Mouse (Mus musculus) midbrain, embryonic 16.5 days (tissue): ENCODE results near the gene Fam228b. TPM values are rescaled to one million over a fixed set of nuclear protein-coding genes. Genes with fewer than 3 reads are reported as not detected.

ENCODE experiments used
- ATAC-seq: fragments of 200-750 bp; cut with Nextera tagmentation; 2 replicates; pipeline ENCODE4 v1.8.0; 2017; ENCODE audit warnings: moderate TSS enrichment
- H3K27ac ChIP-seq: fragments of 300-500 bp; sonication (generic); 2 replicates; pipeline ENCODE4 v1.5.1; 2014; ENCODE audit warnings: mild to moderate bottlenecking, low read length, mixed read lengths
- H3K27me3 ChIP-seq: fragments of 300-500 bp; sonication (generic); 2 replicates; pipeline ENCODE4 v1.6.1; 2014; ENCODE audit warnings: low read depth, low read length, mixed read lengths; ENCODE audit not compliant: control insufficient read depth, insufficient read depth
- H3K36me3 ChIP-seq: fragments of 300-500 bp; sonication (generic); 2 replicates; pipeline ENCODE4 v1.6.1; 2014; ENCODE audit warnings: mild to moderate bottlenecking, low read length, moderate library complexity, mixed read lengths; ENCODE audit not compliant: control insufficient read depth, insufficient read depth
- H3K4me1 ChIP-seq: fragments of 300-500 bp; sonication (generic); 2 replicates; pipeline ENCODE4 v1.6.1; 2014; ENCODE audit warnings: mild to moderate bottlenecking, low read length, mixed read lengths; ENCODE audit not compliant: control insufficient read depth, insufficient read depth
- H3K4me2 ChIP-seq: fragments of 300-500 bp; sonication (generic); 2 replicates; pipeline ENCODE4 v1.6.1; 2014; ENCODE audit warnings: mild to moderate bottlenecking, low read length, mixed read lengths
- H3K4me3 ChIP-seq: fragments of 300-500 bp; sonication (generic); 2 replicates; pipeline ENCODE4 v1.5.1; 2014; ENCODE audit warnings: low read depth, mild to moderate bottlenecking, low read length, moderate library complexity, mixed read lengths
- H3K9ac ChIP-seq: fragments of 300-500 bp; sonication (generic); 2 replicates; pipeline ENCODE4 v1.6.1; 2014; ENCODE audit warnings: low read depth, low read length, mixed read lengths
- H3K9me3 ChIP-seq: fragments of 300-500 bp; sonication (generic); replicated peaks from 2 replicates; pipeline ENCODE4 v1.6.1; 2014; ENCODE audit warnings: mild to moderate bottlenecking, low read length, mixed read lengths; ENCODE audit not compliant: control insufficient read depth, poor library complexity, severe bottlenecking
- WGBS: fragments of 180-500 bp; shearing (Covaris S2); extraction: QIAGEN DNeasy Blood & Tissue Kit; methylation state at CpG from one replicate; pipeline ENCODE4 v1.1.7; 2014; 5-methylcytosine and 5-hydroxymethylcytosine counted together
- polyA plus RNA-seq: library from polyadenylated mRNA; unstranded; fragments of >200 nt; fragmentation: Nextera tagmentation; extraction: Ambion mirVana; gene quantifications from 2 replicates; pipeline ENCODE4 v1.2.1, GENCODE M21; 2015

The Fam228b gene
- polyA plus RNA-seq, 1 experiment from 2014 or later: 8.0 TPM

DNA sequence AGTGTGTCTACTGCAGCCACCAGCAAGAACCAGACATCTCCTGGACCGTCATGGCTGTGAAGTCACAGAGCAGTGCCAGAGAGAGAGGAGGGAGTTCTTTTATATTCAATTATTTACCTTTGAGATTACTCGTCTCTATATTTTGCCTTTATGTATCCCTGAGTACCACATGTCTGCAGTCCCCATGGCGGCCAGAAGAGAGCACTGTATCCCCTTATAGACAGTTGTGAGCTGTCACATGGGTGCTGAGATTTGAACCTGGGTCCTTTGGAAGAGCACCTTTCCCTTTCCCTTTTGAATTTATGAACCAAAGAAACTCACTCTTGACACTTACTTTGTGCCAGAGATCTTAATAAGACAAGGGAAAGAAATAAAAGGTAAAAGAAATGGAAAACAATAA lies 39.9 kb downstream of the Fam228b start:
- no peak overlapping the region for H3K4me2 ChIP-seq
- H3K4me1 ChIP-seq: no peaks in the 10 kb centered on the region
- H3K4me3 ChIP-seq: no peak overlapping the region
- no peaks in the 10 kb centered on the region for H3K27me3 ChIP-seq
- no peaks in the 10 kb centered on the region for H3K9me3 ChIP-seq
- ATAC-seq: no peak
- H3K36me3 ChIP-seq: no peaks in the 10 kb centered on the region
- no peak overlapping the region for H3K27ac ChIP-seq
- H3K9ac ChIP-seq: no peak overlapping the region
- WGBS: 91% methylated on average over 3 of the region's 3 CpGs

DNA sequence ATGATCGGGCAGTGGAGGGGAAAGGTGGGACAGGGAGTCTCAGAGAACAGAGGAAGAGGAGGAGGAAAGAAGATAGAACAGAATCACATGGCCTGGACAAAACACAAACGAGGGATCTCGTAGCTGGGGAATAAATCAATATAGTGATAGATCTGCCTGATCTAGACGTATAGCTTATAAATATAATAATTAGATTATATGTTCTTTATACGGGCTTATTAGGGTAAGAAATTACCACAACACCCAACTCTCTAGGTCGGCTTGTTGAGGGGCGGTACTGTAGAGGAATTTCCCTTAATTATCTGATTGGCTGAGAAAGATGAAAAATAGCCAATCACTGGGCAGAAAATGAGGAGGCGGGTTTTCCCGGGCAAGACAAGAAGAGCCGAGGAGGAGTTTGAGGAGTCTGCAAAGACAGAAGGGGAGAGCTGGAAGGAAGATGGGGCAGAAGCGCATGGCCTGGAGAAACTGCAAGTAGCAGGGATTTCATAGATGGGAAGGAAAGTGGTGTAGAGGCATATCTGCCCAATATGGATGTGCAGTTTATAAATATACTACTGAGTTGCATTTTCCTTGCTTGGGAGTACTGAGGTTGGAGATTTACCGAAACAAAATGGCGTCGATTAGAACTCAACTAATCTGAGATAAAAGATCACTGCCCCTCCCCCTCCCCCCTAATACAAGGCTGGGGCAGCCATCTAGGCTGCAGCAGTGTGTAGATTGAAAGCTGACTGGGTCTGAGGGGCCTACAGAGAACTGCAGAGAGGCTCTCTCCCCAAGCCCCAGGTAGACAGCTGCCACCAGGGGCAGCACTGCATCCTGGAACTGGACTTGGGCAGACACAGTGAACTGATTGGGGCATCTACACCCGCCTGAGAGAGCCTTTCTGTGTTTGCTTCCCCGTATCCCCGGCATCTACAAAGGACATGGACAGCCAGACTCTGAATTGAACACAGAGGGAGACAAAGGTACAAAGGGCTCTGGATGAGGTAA lies 49.0 kb downstream of the Fam228b start:
- no peak overlapping the region for H3K9ac ChIP-seq
- H3K36me3 ChIP-seq: 0 out of 2 replicates have a peak, but pooled peaks cover 2% of the 10 kb centered on the region
- H3K27ac ChIP-seq: no peak overlapping the region
- H3K9me3 ChIP-seq: no peaks in the 10 kb centered on the region
- WGBS: 75% methylated on average over 17 of the region's 17 CpGs
- no peaks in the 10 kb centered on the region; the same call in 1 of the 2 replicates for H3K4me1 ChIP-seq
- H3K27me3 ChIP-seq: no peaks in the 10 kb centered on the region
- no peak overlapping the region for H3K4me3 ChIP-seq
- no peak overlapping the region for H3K4me2 ChIP-seq
- no peak for ATAC-seq

DNA sequence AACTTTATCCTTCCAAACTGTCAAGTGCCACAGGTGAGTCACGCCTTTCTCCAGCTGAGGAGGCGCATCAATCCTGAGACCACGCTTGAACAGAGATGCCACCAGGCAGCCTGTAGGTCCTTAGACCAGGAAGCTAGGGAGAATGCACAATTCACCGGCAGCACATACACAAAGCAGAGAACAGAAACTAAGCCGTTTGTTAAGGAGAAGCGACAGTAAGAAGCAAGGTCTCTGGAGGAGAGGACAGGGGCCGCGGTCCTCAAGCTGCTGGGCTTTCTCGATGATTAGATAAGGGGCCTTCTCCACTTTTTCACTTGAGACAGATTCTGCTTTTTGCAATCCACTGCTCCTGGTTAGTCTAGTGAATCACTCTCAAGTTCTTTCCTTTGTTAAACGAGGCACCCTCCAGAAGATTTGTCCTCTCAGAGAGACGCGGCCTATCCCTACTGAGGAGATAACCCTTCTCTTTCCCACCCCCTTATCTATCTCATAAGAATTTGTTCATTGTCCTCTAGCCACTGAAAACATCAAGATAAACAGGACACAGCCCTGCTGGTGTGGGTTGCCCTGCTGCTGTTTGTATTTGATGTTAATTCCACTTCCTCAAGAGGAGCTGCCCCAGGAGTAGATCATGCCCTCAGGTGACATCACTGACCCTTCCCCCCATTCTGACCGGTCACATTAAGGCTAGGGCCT lies 49.9 kb downstream of the Fam228b start:
- H3K4me1 ChIP-seq: no peaks in the 10 kb centered on the region; the same call in 1 of the 2 replicates
- no peaks in the 10 kb centered on the region for H3K9me3 ChIP-seq
- no peaks in the 10 kb centered on the region for H3K27me3 ChIP-seq
- H3K36me3 ChIP-seq: 0 out of 2 replicates have a peak, but pooled peaks cover 5% of the 10 kb centered on the region
- no peak overlapping the region for H3K4me2 ChIP-seq
- no peak overlapping the region for H3K9ac ChIP-seq
- no peak overlapping the region for H3K4me3 ChIP-seq
- H3K27ac ChIP-seq: no peak overlapping the region
- no peak for ATAC-seq
- WGBS: 87% methylated on average over 13 of the region's 13 CpGs

GRCm38 (mm10) chr12:4717417-4717816 lies 51.6 kb downstream of the Fam228b start:
- H3K4me1 ChIP-seq: no peaks in the 10 kb centered on the region; the same call in 1 of the 2 replicates
- H3K4me2 ChIP-seq: no peak overlapping the region
- ATAC-seq: no peak
- H3K9ac ChIP-seq: no peak overlapping the region
- 5% methylated on average over 7 of the region's 7 CpGs for WGBS
- no peak overlapping the region for H3K27ac ChIP-seq
- peaks cover 15% of the 10 kb centered on the region; the same call in 1 of the 2 replicates for H3K36me3 ChIP-seq
- no peaks in the 10 kb centered on the region for H3K9me3 ChIP-seq
- no peaks in the 10 kb centered on the region for H3K27me3 ChIP-seq
- H3K4me3 ChIP-seq: no peak overlapping the region

DNA sequence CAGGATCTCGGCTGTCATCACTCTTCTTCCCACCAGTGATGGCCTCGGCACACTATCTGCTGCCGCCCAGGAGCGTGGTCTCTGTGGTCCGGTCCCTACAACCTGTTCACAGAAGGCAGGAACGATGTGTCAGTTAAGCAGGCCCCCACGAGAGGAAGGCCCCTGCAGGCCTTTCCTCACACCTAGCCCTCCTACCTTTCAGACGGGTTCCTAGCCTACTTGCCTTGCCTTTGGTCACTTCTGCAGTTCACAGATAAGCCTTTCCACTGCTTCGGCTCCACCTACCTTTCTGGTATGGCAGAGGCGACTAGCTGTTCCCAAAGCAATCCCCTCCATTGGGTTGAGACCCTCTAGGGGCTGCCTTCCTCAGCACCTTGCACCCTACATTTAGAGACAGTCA lies 53.5 kb downstream of the Fam228b start:
- ATAC-seq: no peak
- Histone ChIP-seq H3K27ac (no peak overlapping the region), H3K4me1 (no peaks in the 10 kb centered on the region; the same call in 1 of the 2 replicates), H3K27me3 (no peaks in the 10 kb centered on the region), H3K9me3 (no peaks in the 10 kb centered on the region), H3K36me3 (peaks cover 21% of the 10 kb centered on the region; the same call in 1 of the 2 replicates), H3K4me3 (no peak overlapping the region), H3K9ac (no peak overlapping the region), H3K4me2 (no peak overlapping the region)
- WGBS: 86% methylated on average over 10 of the region's 10 CpGs

GRCm38 (mm10) chr12:4713361-4713760 lies 55.7 kb downstream of the Fam228b start:
- ATAC-seq: no peak
- WGBS: 85% methylated on average over 4 of the region's 4 CpGs
- no peaks in the 10 kb centered on the region for H3K27me3 ChIP-seq
- no peak overlapping the region for H3K27ac ChIP-seq
- H3K36me3 ChIP-seq: peaks cover 27% of the 10 kb centered on the region; the same call in 1 of the 2 replicates
- no peak overlapping the region for H3K9ac ChIP-seq
- no peaks in the 10 kb centered on the region for H3K9me3 ChIP-seq
- no peak overlapping the region for H3K4me3 ChIP-seq
- H3K4me2 ChIP-seq: no peak overlapping the region
- no peaks in the 10 kb centered on the region; the same call in 1 of the 2 replicates for H3K4me1 ChIP-seq

- Histone ChIP-seq H3K4me1 (no peaks in the 10 kb centered on the region), H3K4me3 (no peak overlapping the region), H3K4me2 (no peak overlapping the region), H3K9ac (no peak overlapping the region), H3K27me3 (no peaks in the 10 kb centered on the region), H3K27ac (no peak overlapping the region), H3K9me3 (no peaks in the 10 kb centered on the region), H3K36me3 (peaks cover 28% of the 10 kb centered on the region)
- WGBS: 91% methylated on average over 7 of the region's 7 CpGs
- no peak for ATAC-seq
These were observed 59.1 kb downstream of the Fam228b start for GRCm38 (mm10) chr12:4709926-4710325.

DNA sequence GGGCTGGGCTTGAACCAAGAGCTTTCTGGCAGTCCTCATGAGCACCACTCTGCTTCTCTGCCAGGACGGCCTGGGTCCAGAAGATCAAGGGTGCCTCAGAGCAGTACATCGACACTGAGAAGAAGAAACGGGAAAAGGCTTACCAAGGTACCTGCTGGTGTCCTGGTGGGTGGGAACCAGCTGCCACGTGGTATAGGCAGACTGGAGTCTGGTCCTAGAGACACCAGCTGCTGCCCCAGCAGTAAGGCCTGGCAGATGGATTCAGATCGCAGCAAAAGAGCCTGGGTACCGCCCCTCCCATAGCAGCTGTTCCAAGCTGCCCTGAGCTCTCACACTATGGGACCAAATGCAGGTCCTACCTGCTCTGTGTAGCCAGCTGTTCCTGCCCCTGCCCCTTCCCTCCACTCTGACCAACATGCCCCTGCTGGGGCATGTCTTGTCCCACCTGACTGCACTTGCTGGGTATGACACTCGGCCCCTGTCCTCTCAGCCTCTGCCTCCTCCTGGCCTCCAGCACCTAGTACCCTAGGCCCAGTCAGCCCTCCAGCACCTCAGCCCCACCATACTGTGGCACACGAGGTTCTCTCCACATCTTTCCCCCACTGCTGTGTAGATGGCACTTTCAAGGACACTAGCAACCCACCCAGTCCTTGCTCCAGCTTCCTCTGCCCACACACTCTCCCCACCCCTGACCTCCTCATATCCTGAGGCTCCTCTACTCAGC lies 60.0 kb downstream of the Fam228b start:
- no peak for ATAC-seq
- Histone ChIP-seq H3K36me3 (peaks cover 24% of the 10 kb centered on the region), H3K9ac (no peak overlapping the region), H3K9me3 (no peaks in the 10 kb centered on the region), H3K27ac (no peak overlapping the region), H3K4me2 (no peak overlapping the region), H3K4me3 (no peak overlapping the region), H3K27me3 (no peaks in the 10 kb centered on the region), H3K4me1 (no peaks in the 10 kb centered on the region)
- WGBS: 79% methylated on average over 8 of the region's 8 CpGs
